Mouse (Mus musculus) cerebellum, postnatal 4 days (tissue): ENCODE data around the gene Scaper.

Experiments
- DNase-seq, 2 experiments: peaks; one replicate each; pipeline ENCODE4 v3.0.0; 2022; ENCODE audit warnings: low spot score in 2 of 2, mixed read lengths in 1 of 2

The Scaper gene

GRCm38 (mm10) chr9:55608701-55609531 is 329.0 kb downstream of the Scaper start:
- no peak for DNase-seq

- no peak for DNase-seq
These were observed 339.3 kb downstream of the Scaper start for GRCm38 (mm10) chr9:55598594-55598993.

- no peak for DNase-seq
These were observed 351.8 kb downstream of the Scaper start for GRCm38 (mm10) chr9:55586141-55586540.

- no peak for DNase-seq
These were observed 356.5 kb downstream of the Scaper start for GRCm38 (mm10) chr9:55581414-55581813.

- DNase-seq, result no peak
These were observed 361.3 kb downstream of the Scaper start for GRCm38 (mm10) chr9:55576571-55576970.

GRCm38 (mm10) chr9:55571071-55571470 is 366.8 kb downstream of the Scaper start:
- DNase-seq, result no peak

- no peak for DNase-seq
These were observed 369.3 kb downstream of the Scaper start for GRCm38 (mm10) chr9:55568466-55569159.

- no peak for DNase-seq
These were observed 377.0 kb downstream of the Scaper start for GRCm38 (mm10) chr9:55560960-55561359.

GRCm38 (mm10) chr9:55554986-55555385 is 382.9 kb downstream of the Scaper start:
- DNase-seq, result no peak

- no peak for DNase-seq
These were observed 388.5 kb downstream of the Scaper start for GRCm38 (mm10) chr9:55549302-55549890.

- no peak for DNase-seq
These were observed 389.0 kb downstream of the Scaper start for GRCm38 (mm10) chr9:55548871-55549270.

GRCm38 (mm10) chr9:55546176-55547010 is 391.5 kb downstream of the Scaper start:
- peak in 1 of 2 experiments; percentile 26 for DNase-seq

GRCm38 (mm10) chr9:55545556-55546175 is 392.3 kb downstream of the Scaper start:
- DNase-seq, result peak in 1 of 2 experiments; percentile 6

- DNase-seq, result peak in 1 of 2 experiments; percentile 26
These were observed 392.9 kb downstream of the Scaper start for GRCm38 (mm10) chr9:55544861-55545555.

- DNase-seq, result peak in 1 of 2 experiments; percentile 41
These were observed 394.1 kb downstream of the Scaper start for GRCm38 (mm10) chr9:55543703-55544401.

GRCm38 (mm10) chr9:55543336-55543702 is 394.6 kb downstream of the Scaper start:
- peak in 1 of 2 experiments; percentile 4 for DNase-seq

- DNase-seq, result no peak
These were observed 395.3 kb downstream of the Scaper start for GRCm38 (mm10) chr9:55542366-55543325.

GRCm38 (mm10) chr9:55541681-55542365 is 396.1 kb downstream of the Scaper start:
- peak in 1 of 2 experiments; percentile 10 for DNase-seq
